Mouse (Mus musculus) layer of hippocampus, postnatal 36 days (tissue): ENCODE results near the gene Ndufc1. TPM values are rescaled to one million over a fixed set of nuclear protein-coding genes. Genes with fewer than 3 reads are reported as not detected.
"Not testable (repeated sequence)": the region's sequence is repeated elsewhere in the genome, so short reads cannot be mapped to it uniquely, and the experiment has no call there.

Experiments
- DNase-seq, 2 experiments: peaks; one replicate each; pipeline ENCODE4 v3.0.0; 2022
- total RNA-seq, 2 experiments: library from RNA; stranded (reverse); gene quantifications; 2 replicates each; pipeline ENCODE4 v1.2.3; 2021

The Ndufc1 gene
- total RNA-seq, 2 experiments from 2014 or later: 323 to 359 TPM

GRCm38 (mm10) chr3:51396219-51397068 is 12.3 kb downstream of the Ndufc1 start, which contains the start of gene Mgarp:
Mgarp (minus strand) TSS chr3:51396738.
- peak in 1 of 2 experiments; percentile 11 for DNase-seq

- no peak for DNase-seq
These were observed 13.2 kb downstream of the Ndufc1 start for GRCm38 (mm10) chr3:51395461-51396145.

- DNase-seq: no peak
These were observed 13.9 kb downstream of the Ndufc1 start for GRCm38 (mm10) chr3:51394881-51395280.

GRCm38 (mm10) chr3:51393651-51394050 is 15.1 kb downstream of the Ndufc1 start:
- no peak for DNase-seq

- DNase-seq: not testable (repeated sequence)
These were observed 15.8 kb downstream of the Ndufc1 start for GRCm38 (mm10) chr3:51393018-51393417.

GRCm38 (mm10) chr3:51391591-51391990 is 17.2 kb downstream of the Ndufc1 start:
- no peak for DNase-seq

- no peak for DNase-seq
These were observed 17.7 kb downstream of the Ndufc1 start for GRCm38 (mm10) chr3:51391095-51391494.

- DNase-seq: no peak
These were observed 19.9 kb downstream of the Ndufc1 start for GRCm38 (mm10) chr3:51388904-51389303.

GRCm38 (mm10) chr3:51387868-51388381 is 20.9 kb downstream of the Ndufc1 start:
- DNase-seq: no peak

- no peak for DNase-seq
These were observed 21.7 kb downstream of the Ndufc1 start for GRCm38 (mm10) chr3:51387134-51387451.

- no peak for DNase-seq
These were observed 22.2 kb downstream of the Ndufc1 start for GRCm38 (mm10) chr3:51386441-51387133.

- no peak for DNase-seq
These were observed 25.4 kb downstream of the Ndufc1 start for GRCm38 (mm10) chr3:51383409-51383808.

GRCm38 (mm10) chr3:51380660-51381014 is 28.2 kb downstream of the Ndufc1 start:
- DNase-seq: no peak

- no peak for DNase-seq
These were observed 28.8 kb downstream of the Ndufc1 start for GRCm38 (mm10) chr3:51379786-51380659.

- DNase-seq: no peak
These were observed 30.2 kb downstream of the Ndufc1 start for GRCm38 (mm10) chr3:51378665-51378946.

GRCm38 (mm10) chr3:51377878-51378664 is 30.7 kb downstream of the Ndufc1 start:
- DNase-seq: no peak

- DNase-seq: no peak
These were observed 33.2 kb downstream of the Ndufc1 start for GRCm38 (mm10) chr3:51375307-51376265.

- no peak for DNase-seq
These were observed 35.2 kb downstream of the Ndufc1 start for GRCm38 (mm10) chr3:51373544-51373943.

- DNase-seq: no peak
These were observed 35.9 kb downstream of the Ndufc1 start for GRCm38 (mm10) chr3:51372883-51373282.

- no peak for DNase-seq
These were observed 37.0 kb downstream of the Ndufc1 start for GRCm38 (mm10) chr3:51371826-51372225.
